Mouse (Mus musculus): ENCODE results near the gene Gm10320.

DNA sequence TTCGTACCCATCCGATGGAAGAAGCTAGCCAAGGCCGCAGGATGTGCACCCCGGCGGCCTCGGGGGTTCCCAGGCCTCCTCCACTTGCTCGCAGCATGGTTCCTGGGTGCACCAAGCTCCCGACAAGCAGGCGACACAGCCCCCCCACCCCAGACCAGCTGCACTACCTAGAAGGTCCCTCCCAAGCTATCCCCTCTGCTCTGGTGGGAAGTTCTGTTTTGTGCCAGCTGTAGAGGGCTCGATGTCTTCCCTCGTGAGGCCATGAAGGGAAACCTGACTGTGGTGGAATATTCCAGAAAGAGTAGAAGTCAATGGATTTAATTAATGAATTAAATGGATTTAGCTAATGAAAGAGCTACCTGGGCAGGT, 13.7 kb upstream of the Gm10320 start:
- TF ChIP-seq CTCF (IDR thresholded peaks at IDR 0.05; ENCODE audit: extremely low read depth, insufficient read length, insufficient replicate concordance, low read depth, low read length) (no peak), POLR2A (IDR thresholded peaks at IDR 0.05; ENCODE audit: low read depth, low read length) (no peak)

All from small intestine, adult 2 months (tissue).